Mouse (Mus musculus): ENCODE measurements around the gene Nbas.

The Nbas gene

GRCm38 (mm10) chr12:13389644-13390043 is 120.7 kb downstream of the Nbas start:
- peak in 1 of 2 experiments; percentile 1 for DNase-seq (ENCODE audit: low spot score in 2 of 2)

GRCm38 (mm10) chr12:13410191-13410590 is 141.3 kb downstream of the Nbas start:
- no peak for DNase-seq (ENCODE audit: low spot score in 2 of 2)

- no peak for DNase-seq (ENCODE audit: low spot score in 2 of 2)
Measured at GRCm38 (mm10) chr12:13418651-13419050, 149.7 kb downstream of the Nbas start.

GRCm38 (mm10) chr12:13430219-13430618 is 161.3 kb downstream of the Nbas start:
- no peak for DNase-seq (ENCODE audit: low spot score in 2 of 2)

- DNase-seq (ENCODE audit: low spot score in 2 of 2), result no peak
Measured at GRCm38 (mm10) chr12:13444653-13445431, 175.9 kb downstream of the Nbas start.

GRCm38 (mm10) chr12:13445486-13446065 is 176.6 kb downstream of the Nbas start:
- no peak for DNase-seq (ENCODE audit: low spot score in 2 of 2)

- no peak for DNase-seq (ENCODE audit: low spot score in 2 of 2)
Measured at GRCm38 (mm10) chr12:13448916-13449315, 180.0 kb downstream of the Nbas start.

GRCm38 (mm10) chr12:13452050-13452449 is 183.1 kb downstream of the Nbas start:
- no peak for DNase-seq (ENCODE audit: low spot score in 2 of 2)

- no peak for DNase-seq (ENCODE audit: low spot score in 2 of 2)
Measured at GRCm38 (mm10) chr12:13460223-13460853, 191.4 kb downstream of the Nbas start.

- no peak for DNase-seq (ENCODE audit: low spot score in 2 of 2)
Measured at GRCm38 (mm10) chr12:13461558-13462153, 192.7 kb downstream of the Nbas start.

GRCm38 (mm10) chr12:13462397-13462796 is 193.5 kb downstream of the Nbas start:
- DNase-seq (ENCODE audit: low spot score in 2 of 2), result no peak

- DNase-seq (ENCODE audit: low spot score in 2 of 2), result no peak
Measured at GRCm38 (mm10) chr12:13465554-13465953, 196.6 kb downstream of the Nbas start.

- DNase-seq (ENCODE audit: low spot score in 2 of 2), result no peak
Measured at GRCm38 (mm10) chr12:13474881-13475280, 205.9 kb downstream of the Nbas start.

GRCm38 (mm10) chr12:13479163-13479562 is 210.2 kb downstream of the Nbas start:
- no peak for DNase-seq (ENCODE audit: low spot score in 2 of 2)

- no peak for DNase-seq (ENCODE audit: low spot score in 2 of 2)
Measured at GRCm38 (mm10) chr12:13486278-13486677, 217.3 kb downstream of the Nbas start.

GRCm38 (mm10) chr12:13497211-13497610 is 228.3 kb downstream of the Nbas start:
- no peak for DNase-seq (ENCODE audit: low spot score in 2 of 2)

- no peak for DNase-seq (ENCODE audit: low spot score in 2 of 2)
Measured at GRCm38 (mm10) chr12:13499237-13499889, 230.4 kb downstream of the Nbas start.

GRCm38 (mm10) chr12:13500191-13500590 is 231.3 kb downstream of the Nbas start:
- DNase-seq (ENCODE audit: low spot score in 2 of 2), result no peak

- DNase-seq (ENCODE audit: low spot score in 2 of 2), result no peak
Measured at GRCm38 (mm10) chr12:13504771-13505444, 236.0 kb downstream of the Nbas start.

- DNase-seq (ENCODE audit: low spot score in 2 of 2), result no peak
Measured at GRCm38 (mm10) chr12:13518082-13518481, 249.1 kb downstream of the Nbas start.

GRCm38 (mm10) chr12:13519413-13519812 is 250.5 kb downstream of the Nbas start:
- DNase-seq (ENCODE audit: low spot score in 2 of 2), result no peak

Measured in urinary bladder, postnatal 36 days (tissue).